Mouse (Mus musculus) spleen, embryonic (tissue): Measurements from ENCODE around the gene Gm5795.
"Not testable (repeated sequence)": the region's sequence is repeated elsewhere in the genome, so short reads cannot be mapped to it uniquely, and the experiment has no call there.

Source experiments
- CTCF ChIA-PET: fragments of 350-600 bp; sonication (Branson Sonifier 250); formaldehyde crosslinking; loops from one replicate; lab custom pipeline; 2022; lab: Charles Lee

Gene Gm5795

GRCm38 (mm10) chr14:3187955-3188354, at the start of gene Gm5795:
Gm5795 (plus strand) TSS chr14:3188255.
- CTCF ChIA-PET = not testable (repeated sequence)

DNA sequence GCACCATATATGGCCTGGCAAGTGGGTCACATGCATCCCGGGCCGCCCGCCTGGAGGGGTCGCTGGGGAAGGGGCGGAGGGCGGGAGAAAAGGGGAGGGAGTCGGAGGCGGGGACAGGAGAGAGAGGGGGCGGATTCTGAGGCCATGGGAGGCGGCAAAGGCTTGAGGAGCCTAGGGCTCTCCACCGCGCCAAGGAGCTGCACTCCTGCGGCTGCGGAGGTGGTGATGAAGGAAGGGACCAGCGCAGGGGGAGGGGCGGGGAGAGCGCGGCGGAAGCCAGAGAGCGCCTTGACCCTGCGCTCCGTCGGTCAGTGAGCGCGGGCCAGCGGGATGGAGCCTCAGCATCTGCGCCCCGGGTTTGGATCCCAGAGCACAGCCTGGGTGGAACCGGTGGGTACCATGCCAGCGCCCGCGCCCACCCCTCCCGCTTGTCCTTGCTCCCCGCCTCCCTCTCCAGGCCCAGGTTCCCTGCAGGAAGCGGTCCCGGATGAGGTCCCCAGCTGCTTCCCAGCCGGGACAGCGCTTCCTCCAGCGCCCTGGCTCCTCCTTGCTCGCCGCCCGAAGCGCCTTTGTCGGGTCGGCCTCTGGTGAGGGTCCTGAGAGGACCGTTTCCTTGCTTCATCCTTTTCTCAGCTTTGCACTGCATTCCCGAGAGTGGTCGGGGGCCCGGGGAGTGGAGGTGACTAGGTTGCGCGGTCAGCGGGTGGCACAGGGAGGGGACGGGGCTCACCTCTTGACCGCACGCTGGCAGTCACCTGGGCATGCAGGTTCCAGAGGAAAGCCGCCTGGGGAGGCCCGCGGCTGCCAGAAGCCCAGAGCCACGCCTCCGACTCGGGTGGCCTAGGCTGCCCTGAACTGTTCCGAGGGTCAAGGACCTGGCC, 20.5 kb downstream of the Gm5795 start, which contains the start of gene D830030K20Rik:
TSS of gene D830030K20Rik (plus strand) at position 217 of the 881 bp plus-strand sequence.
- CTCF ChIA-PET = not testable (repeated sequence)

- CTCF ChIA-PET = not testable (repeated sequence)
Measured at GRCm38 (mm10) chr14:3209367-3209766, 21.3 kb downstream of the Gm5795 start.
